Mouse (Mus musculus): ENCODE results near the gene Atp5f1. TPM values are rescaled to one million over a fixed set of nuclear protein-coding genes. Genes with fewer than 3 reads are reported as not detected.
"Not testable (repeated sequence)": the region's sequence is repeated elsewhere in the genome, so short reads cannot be mapped to it uniquely, and the experiment has no call there.

Atp5f1 gene
- total RNA-seq (2022) = 100 to 1,000 TPM; 224 to 294 (median 271) TPM

DNA sequence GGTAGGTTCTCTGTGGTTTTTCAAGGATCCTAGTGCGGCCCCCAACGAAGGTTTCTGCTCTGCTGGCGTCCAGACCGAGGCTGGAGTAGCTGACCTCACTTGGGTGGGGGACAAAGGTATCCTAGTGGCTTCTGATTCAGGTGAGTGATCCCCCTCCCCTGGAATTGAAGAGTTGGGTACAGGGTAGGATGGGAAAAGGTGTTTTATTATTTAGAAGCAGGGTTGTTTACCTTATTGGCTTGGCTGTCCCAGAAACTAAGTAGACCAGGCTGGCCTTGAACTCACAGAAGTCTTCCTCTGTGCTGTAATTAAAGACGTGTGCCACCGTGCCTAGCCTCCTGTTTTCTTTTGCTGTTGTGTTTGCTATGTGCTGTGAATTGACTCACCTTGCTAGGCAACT, at the start of gene Atp5f1:
Gene Atp5f1 (minus strand): TSS at position 101 of the 400 bp plus-strand sequence.
- DNase-seq = no peak

DNA sequence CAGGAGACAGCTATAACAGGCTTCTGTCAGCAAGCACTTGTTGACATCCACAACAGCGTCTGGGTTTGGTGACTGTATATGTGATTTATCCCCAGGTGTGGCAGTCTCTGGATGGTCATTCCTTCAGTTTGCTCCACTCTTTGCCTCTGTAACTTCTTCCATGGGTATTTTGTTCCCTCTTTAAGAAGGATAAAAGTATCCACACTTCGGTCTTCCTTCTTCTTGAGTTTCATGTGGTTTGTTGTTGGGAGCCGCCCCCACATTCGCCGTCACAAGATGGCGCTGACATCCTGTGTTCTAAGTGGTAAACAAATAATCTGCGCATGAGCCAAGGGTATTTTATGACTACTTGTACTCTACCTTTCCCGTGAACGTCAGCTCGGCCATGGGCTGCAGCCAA, 43.5 kb upstream of the Atp5f1 start:
- DNase-seq = not testable (repeated sequence)

GRCm38 (mm10) chr3:106001416-106002370, 41.8 kb upstream of the Atp5f1 start:
- no peak for DNase-seq

DNA sequence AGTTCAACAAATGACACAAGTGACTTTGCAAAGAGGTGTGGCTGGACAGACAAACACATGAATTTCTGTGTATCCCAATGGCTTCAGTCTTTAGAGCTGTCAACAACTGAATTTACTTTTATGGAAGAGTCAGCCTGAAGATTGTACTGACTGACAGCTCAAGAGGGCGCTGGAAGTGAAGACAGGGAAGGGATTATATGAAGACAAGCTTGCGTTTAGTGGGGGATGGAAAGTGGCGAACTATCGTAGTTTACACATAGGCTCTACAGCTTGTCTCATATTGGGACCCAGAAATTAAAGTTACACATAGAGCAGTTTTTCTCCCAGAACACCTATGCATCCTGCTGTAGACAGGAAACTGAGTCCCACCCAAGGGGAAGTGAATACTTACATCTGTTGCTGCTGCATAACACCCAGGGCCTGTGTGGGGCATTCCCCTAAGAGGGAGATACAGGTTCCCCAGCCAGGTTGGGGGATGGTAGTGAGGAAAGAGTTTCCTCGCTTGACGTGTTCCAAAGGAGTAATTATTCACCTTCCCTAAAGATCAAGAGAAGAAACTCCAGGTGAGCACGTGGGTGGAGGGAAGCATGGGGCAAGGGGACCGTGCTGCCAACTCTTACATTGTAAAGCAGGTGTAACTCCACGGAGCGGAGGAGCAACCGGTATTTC, 40.9 kb upstream of the Atp5f1 start:
- DNase-seq = no peak

GRCm38 (mm10) chr3:105994730-105995129, 34.8 kb upstream of the Atp5f1 start:
- DNase-seq = no peak

- DNase-seq = no peak
These were observed 31.9 kb upstream of the Atp5f1 start for GRCm38 (mm10) chr3:105991653-105992283.

DNA sequence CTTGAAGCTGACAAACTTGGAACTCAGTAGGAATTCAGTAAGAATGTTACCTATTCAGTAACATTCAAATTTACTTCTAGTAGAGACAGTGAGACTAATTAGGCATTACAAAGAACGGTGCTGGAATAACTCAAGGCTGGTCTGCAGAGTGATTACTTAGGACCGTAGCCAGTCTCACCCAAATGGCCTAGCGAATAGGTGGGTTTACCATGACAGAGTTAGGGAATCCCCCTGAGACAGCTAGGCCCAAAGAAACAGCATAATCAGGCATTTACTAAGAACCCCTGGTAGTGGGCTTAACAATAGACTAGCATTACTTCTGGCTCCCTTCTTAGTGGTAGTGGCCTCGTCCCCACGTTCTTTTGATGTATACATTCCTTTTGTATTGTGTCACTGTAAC, 29.7 kb upstream of the Atp5f1 start:
- not testable (repeated sequence) for DNase-seq

GRCm38 (mm10) chr3:105974174-105974573, 14.3 kb upstream of the Atp5f1 start:
- no peak for DNase-seq

DNA sequence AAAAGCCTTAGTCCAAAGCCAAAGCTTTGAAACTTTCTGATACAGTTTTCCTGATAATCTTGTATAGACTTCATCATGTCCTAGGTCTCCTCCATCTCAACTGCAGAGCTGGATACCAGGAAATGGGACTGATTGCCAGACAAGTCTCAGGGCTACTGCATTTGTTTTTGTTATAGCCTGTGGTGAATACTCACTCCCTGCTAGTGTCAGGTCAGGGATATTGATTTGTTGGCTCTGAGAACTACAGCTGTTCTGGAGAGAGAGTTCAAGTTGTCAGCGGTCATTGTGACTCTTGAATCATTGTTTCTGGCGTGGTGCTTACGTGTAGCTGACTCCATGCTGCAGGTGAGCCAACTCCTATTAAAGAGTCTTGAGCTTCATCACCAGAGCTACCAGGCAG, 13.5 kb upstream of the Atp5f1 start, which contains the start of gene Ovgp1:
Gene Ovgp1 (plus strand): TSS at position 301 of the 400 bp plus-strand sequence.
- DNase-seq = no peak

GRCm38 (mm10) chr3:105971831-105972446, 12.0 kb upstream of the Atp5f1 start:
- DNase-seq = no peak

DNA sequence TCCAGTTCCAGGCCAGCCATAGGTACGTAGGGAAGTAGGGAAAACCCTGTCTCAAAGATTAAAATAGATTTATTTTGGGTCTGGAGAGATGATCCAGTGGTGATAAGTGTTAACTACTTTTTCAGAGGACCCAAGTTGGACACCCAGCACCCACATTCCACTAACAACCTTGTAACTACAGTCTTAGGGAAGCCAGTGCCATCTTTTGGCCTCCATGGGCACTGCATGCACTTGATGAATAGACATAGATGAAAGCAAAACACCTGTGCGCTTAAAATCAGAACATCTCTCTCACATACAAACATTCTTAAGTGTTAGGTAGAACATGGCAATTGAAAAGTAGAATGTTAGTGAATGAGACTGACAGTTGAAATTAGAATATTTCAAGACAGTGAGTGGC, 801 bp upstream of the Atp5f1 start:
- DNase-seq = no peak

GRCm38 (mm10) chr3:105959585-105959984, 314 bp downstream of the Atp5f1 start:
- no peak for DNase-seq

GRCm38 (mm10) chr3:105958974-105959580, 822 bp downstream of the Atp5f1 start, which contains the start of gene Wdr77:
Wdr77 (plus strand) TSS chr3:105959369.
- DNase-seq = peak; percentile 96

DNA sequence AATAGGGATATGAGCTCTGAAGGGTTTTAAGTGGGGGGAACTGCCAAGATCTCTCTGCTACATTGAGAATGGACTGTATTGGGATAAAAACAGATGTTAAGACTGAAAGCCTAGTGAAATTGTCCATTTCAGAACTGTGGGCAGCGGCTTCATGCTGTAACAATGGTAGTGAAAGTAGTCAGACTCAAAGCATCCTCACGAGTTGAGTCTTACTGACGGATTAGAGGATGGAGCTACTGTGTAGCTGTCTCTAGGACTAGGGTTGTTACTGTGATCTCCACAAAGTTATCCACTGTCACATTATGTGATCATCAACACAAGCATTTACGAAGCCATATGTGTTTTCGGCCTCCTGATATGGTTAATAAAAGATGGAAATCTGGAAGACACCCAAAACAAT, 1.7 kb downstream of the Atp5f1 start:
- DNase-seq = no peak

- DNase-seq = no peak
These were observed 2.7 kb downstream of the Atp5f1 start for GRCm38 (mm10) chr3:105957235-105957634.

- no peak for DNase-seq
These were observed 8.6 kb downstream of the Atp5f1 start for GRCm38 (mm10) chr3:105951348-105951747.

DNA sequence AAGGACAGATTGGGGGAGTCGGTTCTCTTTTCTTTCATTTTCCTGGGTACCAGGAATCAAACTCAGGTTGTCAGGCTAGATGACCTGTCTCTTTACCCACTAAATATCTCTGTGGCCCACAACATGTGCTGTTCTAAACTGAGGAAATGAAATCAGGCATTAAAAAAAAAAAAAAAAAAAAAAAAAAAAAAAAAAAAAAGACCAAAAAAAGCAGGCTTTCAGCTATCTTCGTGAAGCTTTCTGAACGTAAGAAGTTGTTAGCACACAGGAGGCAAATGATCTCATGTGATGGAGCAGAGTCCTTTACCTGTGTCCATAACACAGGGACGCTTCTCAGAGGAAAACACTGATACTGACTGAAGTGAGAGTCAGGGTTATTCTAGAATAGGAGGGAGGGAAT, 23.8 kb downstream of the Atp5f1 start:
- no peak for DNase-seq

GRCm38 (mm10) chr3:105935033-105935432, 24.9 kb downstream of the Atp5f1 start:
- peak; percentile 24 for DNase-seq

- DNase-seq = no peak
These were observed 26.0 kb downstream of the Atp5f1 start for GRCm38 (mm10) chr3:105933926-105934325.

DNA sequence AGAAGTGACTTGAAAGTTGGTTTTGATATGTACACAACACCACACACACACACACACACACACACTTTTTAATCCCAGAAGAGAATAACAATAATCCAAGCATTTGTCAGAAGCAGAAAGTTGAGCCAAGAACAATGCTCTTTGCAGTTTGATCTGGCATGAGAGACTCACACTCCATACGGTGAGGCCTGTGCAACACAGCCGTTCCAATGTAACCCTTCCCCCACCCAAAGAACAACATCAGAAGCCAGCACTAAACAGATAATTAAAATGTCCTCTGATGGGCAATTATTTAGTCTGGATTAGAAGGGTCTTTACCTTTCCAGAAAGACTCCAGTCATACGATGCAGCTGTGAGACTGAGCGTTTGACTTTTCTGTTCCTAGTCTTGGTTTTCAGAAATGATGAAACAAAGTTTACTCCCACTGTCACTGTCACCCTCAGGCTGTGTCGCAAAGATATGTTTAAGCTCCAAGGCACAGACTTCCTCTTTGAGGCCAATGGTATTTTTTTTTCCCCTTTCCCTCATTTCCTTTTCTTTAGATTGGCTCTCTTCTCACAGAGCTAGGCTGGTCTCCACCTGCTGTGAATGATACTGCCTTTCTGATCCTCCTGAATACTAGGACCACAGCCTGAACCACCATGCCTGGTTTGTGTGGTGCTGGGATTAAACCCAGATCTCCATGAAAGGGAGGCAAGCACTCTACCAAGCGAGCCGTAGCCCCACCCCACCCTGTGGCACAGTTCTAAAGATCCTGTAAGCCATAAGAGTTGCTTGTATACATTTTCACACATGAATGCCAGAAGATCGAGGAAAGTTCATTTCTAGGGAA, 27.4 kb downstream of the Atp5f1 start, which contains the start of gene I830077J02Rik:
Gene I830077J02Rik (minus strand): TSS at position 425 of the 832 bp plus-strand sequence.
- DNase-seq = no peak

DNA sequence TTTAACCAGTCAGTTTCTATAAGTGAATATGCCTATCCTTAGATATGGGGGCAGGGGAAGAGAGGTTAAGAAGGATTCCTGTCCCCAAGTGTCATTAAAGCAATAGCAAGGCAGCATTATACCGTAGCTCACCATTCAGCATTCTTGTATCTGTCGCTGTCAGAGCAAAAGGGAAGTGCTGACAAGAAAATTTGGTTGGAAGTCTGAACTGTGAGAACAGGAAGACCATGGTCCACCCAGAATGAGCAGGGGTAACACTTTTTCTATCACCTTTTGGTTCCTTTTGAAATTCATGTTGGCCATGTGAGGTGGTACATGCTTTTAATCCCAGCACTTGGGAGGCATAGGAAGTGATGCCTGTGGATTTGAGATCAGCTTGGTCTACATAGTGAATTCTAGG, 28.8 kb downstream of the Atp5f1 start:
- DNase-seq = no peak

All from adrenal gland, adult 8-10 months (tissue).